16 mouse cellular contexts compared by ENCODE assay signal in genomic region chr3:25443657-25444056, GRCm38 (mm10).
"Had no signal": no experiment of that assay in that cellular context is flagged by ENCODE, and none has a peak within 500 bp of the region (broad histone marks: within the 10 kb centered on the region; RNA-seq: fewer than 3 reads in every experiment).

No protein-coding gene starts in this region.

- H3K4me3 ChIP-seq: liver, embryonic 13.5 days; stomach, embryonic 15.5 days had no signal

- H3K9me3 ChIP-seq: liver, embryonic 13.5 days; stomach, embryonic 15.5 days had no signal

- H3K27me3 ChIP-seq: liver, embryonic 13.5 days; stomach, embryonic 15.5 days had no signal

- H3K27ac ChIP-seq: liver, embryonic 13.5 days; stomach, embryonic 15.5 days had no signal

- H3K9ac ChIP-seq: liver, embryonic 13.5 days; stomach, embryonic 15.5 days had no signal

- DNase-seq: kidney, adult 18-20 months; kidney, adult 9 months; kidney, postnatal 14 days; kidney, postnatal 4 days; layer of hippocampus, adult 9-11 months; liver, embryonic 13.5 days; lung, adult 2 months; lung, postnatal 14 days; lung, postnatal 4 days; midbrain, embryonic 14.5 days; right cerebral cortex, adult 18-20 months; right cerebral cortex, postnatal 14 days; right cerebral cortex, postnatal 4 days; thymus, postnatal 25 days had no signal

- H3K36me3 ChIP-seq: liver, embryonic 13.5 days; stomach, embryonic 15.5 days had no signal

- H3K4me1 ChIP-seq: liver, embryonic 13.5 days; stomach, embryonic 15.5 days had no signal

- H3K4me2 ChIP-seq: liver, embryonic 13.5 days; midbrain, embryonic 11.5 days; stomach, embryonic 15.5 days had no signal
